Mouse (Mus musculus) adrenal gland, postnatal 14 days (tissue): Measurements from ENCODE around the gene Fam110c. TPM values are rescaled to one million over a fixed set of nuclear protein-coding genes. Genes with fewer than 3 reads are reported as not detected.

Experiments
- DNase-seq: peaks from one replicate; pipeline ENCODE4 v3.0.0; 2021; ENCODE audit warnings: mixed read lengths
- total RNA-seq: library from RNA; stranded (reverse); gene quantifications from 2 replicates; pipeline ENCODE4 v1.2.3, GENCODE M21; 2021

The Fam110c gene
- total RNA-seq, 1 experiment from 2014 or later = 0.48 TPM

DNA sequence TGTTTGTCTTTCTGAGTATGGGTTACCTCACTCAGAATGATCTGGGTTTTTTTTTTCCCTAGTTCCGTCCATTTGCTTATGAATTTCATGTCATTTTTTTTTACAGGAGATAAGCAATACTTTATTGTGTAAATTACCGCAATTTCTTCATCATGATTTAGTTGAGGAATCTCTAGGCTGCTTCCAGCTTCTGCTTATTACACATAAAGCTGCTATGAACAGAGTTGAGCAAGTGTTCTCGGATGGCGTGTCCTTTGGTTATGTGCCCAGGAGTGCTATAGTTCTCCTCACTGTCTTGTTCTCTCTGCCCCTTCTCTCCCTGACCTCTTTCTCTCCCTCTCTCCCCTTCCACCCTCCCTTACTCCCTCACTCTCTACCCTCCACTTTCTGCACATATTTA is 28.2 kb downstream of the Fam110c start:
- DNase-seq = peak; percentile 54

DNA sequence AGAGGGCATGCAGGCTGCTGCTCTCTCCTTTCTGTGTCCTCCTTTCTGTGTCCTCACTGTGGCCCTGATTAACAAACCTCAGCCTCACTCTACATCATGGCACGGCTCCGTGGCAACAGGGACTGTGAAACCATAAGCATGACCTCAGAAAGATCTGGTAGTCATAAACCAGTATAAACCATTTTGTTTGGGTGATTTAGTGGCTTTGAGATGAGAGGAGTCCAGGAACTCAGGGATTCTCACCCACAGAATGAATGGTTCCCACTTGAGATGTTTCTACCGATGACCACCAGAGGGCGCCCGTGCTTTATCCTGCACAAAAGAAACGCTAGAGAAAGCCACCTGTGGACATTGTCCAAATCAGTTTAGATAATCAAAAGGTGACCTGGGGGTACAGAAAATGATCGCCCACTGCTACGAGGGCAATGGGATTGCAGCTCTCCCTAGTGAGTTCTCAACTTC is 42.4 kb downstream of the Fam110c start:
- DNase-seq = peak; percentile 79

DNA sequence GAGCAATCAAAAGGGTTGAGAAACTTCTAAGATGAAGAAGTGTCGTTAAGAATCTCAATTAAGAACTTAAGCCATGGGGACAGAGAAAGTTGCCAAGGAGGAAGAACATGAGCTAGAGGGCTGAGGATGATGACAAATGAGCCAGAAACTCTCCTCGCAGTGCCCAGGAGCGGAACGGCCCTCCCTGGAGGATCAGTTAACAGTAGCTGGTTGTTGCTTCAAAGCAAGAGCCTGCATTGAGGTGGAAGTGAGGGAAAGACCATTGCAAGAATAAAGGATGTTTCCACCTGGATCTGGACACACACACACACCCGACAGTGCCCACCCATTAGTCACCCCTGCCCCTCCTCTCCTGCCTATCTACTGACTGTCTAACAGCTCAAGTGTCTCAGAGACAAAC is 46.9 kb downstream of the Fam110c start:
- DNase-seq = no peak

DNA sequence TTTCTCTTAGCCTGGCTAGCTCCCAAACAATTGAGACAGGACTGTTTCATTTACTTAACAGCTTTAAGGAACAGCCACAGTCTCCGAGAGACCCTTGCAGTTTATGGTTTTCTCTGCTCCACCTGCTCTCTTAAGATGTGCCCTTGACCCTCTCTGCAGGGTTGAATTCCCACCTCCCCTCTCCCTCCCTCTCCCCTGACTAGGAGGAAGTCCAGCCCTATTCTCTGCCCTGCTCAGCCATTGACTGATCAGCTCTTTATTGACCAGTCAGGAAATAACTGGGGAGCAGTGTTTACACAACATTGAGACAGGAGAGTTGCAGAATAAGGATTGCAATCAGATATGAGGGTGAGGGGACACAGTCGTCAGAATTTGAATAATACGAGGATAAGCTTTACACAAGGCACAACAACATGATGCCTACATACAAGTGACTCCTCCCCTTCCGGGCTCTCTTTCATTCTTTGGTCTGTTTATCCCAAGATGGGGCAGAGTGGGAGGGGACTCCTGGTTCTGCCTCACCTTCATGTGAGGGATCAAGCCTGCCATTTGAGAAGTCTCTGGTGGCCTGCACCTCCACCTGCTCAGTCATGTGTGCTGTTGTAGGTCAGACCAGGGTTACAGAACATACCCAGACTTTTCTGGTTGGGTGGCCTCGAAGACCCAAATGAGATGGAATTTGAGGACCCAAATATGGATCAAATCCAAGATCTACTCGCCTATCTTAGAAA is 49.4 kb downstream of the Fam110c start:
- no peak for DNase-seq

DNA sequence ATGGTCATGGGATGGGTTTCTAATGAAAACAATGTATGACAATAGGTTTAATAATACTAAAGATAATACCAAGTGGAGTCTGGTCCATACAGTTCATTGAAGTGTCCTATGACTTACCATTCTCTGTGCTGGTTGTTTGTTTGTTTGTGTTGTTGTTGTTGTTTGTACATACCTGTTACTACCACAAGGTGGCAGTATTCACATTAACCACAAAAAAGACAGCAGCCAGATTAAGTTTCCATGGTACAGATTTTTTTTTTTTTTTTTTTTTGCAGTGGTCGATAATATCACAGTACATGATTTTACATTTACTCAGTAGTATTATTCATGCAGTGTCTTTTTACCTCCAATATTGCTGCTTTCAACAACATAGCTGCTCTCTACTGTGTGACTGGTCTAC is 52.4 kb downstream of the Fam110c start:
- DNase-seq = no peak

DNA sequence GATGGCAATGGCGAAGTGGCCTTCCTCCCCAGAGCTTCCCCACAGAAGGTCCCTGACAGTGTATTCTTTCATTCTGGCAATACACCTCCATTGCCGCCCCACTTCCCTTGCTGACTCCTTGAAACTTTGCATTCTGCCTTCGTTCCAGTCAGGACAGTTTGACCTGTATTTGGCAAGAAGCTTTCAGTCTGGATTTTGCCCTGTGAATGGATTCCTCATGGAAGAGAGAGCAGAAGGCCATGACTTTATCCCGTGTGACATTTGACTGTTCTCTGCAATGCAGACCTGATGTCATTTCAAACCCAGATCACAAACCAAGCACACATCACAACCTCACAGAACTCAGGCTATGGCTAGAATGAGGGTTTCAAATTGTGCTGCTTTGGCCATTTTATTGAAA is 55.9 kb downstream of the Fam110c start:
- no peak for DNase-seq

Other genes starting within 250 kb of the Fam110c start
- gene Alkal2, start 189.5 kb upstream of the Fam110c start, total RNA-seq = 1.0 and 1.4 TPM in 2 replicates
- gene Acp1, start 162.3 kb upstream of the Fam110c start, total RNA-seq = 56.6 and 65.3 TPM in 2 replicates
- gene Sh3yl1, start 162.2 kb upstream of the Fam110c start, total RNA-seq = 3.6 and 4.7 TPM in 2 replicates
- gene Gm6993, start 166.9 kb downstream of the Fam110c start, total RNA-seq = not detected in 2 replicates
- gene Lamb1, start 191.4 kb downstream of the Fam110c start, total RNA-seq = 174 and 193 TPM in 2 replicates